Mouse (Mus musculus) layer of hippocampus, adult 11-12 months (tissue): ENCODE measurements around the gene Sptbn1.
"Not testable (repeated sequence)": the region's sequence is repeated elsewhere in the genome, so short reads cannot be mapped to it uniquely, and the experiment has no call there.

Source experiments
- DNase-seq: peaks from one replicate; pipeline ENCODE4 v3.0.0; 2022; ENCODE audit warnings: low spot score

Gene Sptbn1

DNA sequence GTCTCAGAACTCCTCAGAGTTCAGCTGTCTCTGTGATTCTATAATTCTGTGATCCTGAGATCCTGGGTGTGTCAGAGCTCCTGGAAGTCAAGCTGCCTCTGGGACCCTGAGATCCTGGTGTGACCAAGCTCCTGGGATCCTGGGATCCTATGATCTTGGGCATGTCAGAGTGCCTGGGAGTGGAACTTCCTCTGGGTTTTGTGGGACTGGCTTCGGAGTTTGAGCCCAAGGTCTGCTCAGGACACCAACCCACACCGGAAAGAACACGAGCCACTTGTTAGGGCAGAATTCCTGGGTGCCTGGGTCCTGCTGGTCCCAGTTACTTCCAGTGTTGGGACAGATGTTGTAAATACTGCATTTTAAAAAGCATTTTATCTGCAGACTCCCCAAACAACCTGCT lies 12.8 kb downstream of the Sptbn1 start:
- DNase-seq = not testable (repeated sequence)

DNA sequence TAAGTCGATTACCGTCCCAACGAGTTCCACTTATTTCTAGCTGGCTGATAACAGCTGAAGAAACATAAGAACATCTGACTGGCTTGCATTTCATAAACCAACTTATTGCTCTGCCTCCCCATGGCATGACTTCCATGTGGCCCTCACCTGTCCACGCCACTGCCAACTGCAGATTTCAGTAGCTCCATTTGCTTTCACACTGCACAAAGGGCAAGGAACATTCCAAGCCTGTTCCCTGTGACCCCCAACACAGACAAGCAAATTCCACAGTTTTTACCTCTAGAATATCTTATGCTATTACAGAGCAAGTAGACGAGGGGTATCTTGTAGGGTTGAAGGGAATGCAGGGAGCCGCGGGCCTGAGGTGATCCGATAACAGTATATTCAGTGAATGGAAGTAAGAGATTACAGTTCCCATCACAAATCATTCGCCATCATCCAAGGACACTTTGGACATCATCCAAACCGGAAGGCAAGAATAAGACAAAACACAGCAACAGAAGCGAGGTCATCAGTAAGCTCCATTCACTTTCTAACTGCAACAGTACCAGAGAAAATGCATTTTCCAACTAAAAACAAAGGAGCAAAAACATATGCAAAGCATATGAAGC lies 16.6 kb downstream of the Sptbn1 start:
- DNase-seq = no peak

DNA sequence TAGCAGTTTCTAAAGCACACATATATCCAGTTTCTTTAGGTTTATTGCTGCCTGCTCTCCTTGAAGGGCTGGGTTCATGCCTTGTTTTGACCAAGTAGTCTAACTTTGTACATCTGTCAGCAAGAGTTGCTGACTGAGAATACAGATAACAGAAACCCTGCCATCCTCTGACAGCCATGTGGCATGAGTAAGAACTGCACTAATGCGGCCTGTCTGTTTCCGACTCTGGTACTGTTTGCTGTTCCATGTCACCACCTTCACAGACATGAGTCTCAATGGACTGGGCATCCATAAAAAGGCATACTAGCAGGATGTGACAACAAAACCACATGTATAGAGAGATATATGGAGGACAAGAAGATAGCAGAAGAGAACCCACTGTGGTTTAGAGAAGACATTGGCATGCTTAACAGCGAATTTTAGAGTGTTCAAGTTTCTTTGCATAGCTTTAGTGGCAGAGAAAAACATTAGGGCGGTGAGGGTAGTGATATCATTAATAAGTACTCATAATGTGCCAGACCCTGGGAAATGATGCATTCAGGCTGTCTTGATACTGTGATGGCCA lies 18.4 kb downstream of the Sptbn1 start:
- DNase-seq = no peak

DNA sequence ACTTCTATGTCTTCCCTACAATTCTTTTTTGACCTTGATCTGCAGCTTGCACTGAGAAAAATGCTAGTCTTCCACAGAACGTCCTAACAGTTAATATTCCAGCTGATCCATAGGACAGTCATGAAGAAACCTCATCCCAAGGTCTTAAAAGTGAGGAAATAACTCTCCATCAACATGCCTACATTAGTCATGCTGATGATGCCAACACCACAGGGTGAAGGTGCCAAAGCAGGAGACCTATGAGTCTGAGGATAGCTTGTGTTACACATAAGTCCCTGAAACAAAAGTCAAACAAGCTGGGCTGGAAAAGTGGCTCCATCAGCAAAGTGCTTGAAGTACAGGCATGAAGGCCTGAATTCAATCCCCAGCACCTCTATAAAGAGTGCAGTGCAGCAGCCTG lies 20.9 kb downstream of the Sptbn1 start:
- DNase-seq = no peak

DNA sequence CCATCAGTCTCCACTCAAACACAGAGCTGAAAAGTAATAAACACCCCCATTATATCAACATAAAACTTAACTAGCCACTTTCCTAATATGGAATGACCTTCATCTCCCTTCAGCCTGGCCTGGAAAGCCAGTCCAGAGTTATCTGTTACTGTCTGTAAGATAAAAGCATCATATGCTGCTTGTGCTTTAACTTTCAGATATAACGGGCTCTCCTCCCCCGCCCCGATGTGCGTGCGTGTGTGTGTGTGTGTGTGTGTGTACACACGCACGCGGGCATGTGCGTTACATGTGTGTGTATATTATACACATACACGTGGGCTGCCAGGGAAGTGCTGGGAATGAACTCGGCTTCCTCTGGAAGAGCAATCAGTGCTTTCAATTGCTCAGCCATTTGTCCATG lies 21.8 kb downstream of the Sptbn1 start:
- DNase-seq = no peak

DNA sequence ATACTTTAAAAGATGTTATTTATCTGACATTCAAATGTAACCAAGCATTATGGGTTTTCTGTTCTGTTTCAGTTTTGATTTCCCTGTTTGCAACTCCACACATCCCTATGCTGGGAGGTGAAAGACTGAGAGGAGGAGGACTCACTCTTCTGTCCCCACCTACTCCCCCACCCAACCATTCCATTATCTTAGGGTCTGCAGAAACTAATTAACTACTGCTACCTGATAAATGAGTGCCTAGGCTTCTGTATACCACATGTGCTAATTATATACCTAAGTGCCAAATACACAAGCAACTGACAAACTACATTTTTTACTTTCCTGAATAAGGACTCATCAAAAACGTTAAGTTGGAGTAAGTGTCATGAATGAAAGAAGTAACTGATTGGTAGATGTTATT lies 23.8 kb downstream of the Sptbn1 start:
- no peak for DNase-seq

DNA sequence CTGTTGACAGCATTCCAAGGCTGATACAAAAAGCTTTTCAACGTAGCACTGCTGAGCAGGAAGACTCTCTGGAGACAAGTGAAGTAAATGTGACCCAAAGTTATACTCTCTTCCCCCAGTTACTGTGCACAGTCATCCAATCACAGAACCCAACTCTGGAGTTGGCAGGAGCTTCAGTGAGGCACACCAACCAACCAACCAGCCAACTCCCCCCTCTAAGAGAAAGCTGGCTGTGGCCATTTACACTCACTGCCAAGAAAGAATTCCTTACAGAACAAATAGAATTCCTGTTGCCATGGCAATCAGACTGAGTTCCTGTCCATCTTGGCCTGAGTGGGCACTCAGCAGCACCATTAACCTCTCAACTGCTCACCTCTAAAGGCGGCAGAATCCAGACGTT lies 24.4 kb downstream of the Sptbn1 start:
- DNase-seq = peak; percentile 48

DNA sequence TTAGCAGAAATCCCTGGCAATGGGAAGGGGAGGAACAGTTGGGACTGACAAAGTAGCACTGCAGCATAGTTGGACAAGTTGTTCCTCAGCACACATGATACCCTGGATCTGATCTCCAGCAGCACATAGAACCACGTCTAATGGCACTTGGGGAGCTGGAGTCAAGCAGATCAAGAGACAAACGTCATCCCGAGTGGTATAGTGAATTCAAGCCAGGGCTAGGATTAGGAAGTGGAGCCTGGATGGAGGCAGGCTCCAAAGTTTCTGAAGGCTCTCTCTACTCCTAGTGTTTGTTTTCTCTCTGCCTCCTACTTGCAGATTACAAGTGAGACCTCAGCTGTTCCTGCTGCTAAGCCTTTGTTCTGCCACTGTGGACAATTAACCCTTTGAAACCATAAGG lies 27.1 kb downstream of the Sptbn1 start:
- no peak for DNase-seq

DNA sequence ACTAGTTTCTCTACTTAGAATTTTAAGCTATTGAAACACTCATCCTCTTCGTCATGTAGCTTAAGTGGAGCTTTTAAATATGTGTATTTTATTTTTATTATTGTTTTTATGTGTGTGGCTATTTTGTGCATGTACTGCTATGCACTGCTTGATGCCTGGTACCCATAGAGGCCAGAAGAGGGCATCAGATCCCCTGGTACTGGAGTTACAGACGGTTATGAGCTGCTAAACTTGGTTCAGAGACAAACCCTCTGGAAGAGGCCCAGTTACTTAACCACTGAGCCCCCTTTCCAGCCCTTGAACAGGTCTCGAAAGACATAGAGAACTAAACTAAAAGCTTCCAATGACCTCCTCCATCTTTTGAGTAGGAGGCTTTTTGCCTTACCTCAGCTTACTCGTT lies 30.0 kb downstream of the Sptbn1 start:
- no peak for DNase-seq

DNA sequence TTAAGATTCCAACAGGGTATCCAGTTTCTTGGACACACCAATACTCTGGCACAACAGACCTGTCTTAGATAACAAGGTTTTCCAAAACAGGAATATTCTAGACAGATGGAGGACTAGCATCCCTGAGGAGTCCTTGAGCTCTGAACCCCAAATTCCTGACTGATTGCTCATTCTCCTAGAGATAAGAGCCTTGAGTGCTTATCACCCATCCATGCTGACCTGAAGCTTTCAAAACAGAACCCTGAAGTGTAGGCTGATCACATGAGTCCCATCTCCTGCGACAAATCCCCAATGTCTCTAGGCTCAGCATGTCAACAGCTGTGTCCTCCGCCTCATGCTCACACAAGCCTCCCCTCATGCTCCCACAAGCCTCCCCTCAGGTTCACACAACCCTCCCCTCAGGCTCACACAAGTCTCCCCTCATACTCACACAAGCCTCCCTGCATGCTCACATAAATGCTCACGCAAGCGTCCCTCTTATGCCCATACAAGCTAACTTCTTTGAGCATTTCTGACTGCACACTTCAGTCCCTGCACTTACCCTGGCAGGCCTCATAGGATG lies 31.2 kb downstream of the Sptbn1 start:
- DNase-seq = no peak

DNA sequence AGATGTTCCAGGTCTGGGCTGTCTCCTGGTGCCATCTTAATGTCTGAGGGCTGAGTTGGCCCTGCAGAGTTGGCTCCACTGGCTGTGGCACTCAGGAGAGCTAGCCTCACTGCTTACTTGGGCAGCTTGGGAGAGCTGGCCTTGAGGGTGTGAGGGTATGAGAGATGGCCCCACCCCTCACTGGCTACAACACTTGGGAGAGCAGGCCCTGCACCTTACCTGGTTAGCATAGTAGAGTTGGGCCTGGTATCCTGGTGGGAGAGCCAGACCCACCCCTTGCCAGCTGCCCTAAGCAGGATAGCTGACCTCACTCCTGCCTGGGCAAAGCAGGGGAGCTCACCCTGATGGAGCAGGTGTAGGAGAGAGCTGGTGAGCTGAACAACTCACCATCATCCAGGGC lies 32.3 kb downstream of the Sptbn1 start:
- DNase-seq = no peak

DNA sequence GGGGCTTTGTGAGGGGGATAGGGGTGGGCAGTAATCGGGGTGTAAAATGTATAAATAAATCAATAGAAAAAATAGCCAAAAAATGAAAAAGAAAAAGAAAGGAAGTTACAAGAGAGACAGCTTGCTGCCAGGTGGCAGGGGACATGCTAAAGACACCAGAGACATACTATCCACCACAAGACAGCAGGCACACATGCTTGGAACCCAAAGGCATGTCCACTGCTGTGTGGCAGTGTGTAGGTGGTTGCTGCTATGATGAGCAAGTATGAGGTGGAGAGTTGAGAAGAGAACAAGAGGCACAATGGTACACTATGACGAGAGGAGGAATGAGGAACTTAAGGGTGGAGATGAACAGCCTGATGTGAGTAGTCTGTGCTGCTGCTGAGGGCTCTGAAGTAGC lies 32.8 kb downstream of the Sptbn1 start:
- no peak for DNase-seq

DNA sequence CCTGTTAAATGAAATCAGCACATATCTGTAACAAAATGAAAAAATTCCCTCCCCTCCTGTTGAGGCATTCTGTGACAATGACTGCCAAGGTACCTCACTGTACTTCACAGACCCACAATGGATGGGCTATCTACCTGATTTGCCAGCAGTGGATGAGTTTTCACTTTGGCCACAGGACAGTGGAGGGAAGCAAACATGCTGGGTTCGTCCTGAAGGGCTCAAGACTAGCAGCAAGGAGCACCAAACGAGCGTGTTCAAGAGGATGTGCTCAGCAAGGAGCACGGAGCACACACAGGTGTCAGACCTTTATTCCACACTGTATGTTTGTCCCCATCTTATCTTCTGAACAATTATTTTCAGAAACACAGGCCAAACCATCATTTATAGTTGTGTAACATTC lies 34.0 kb downstream of the Sptbn1 start:
- DNase-seq = no peak

DNA sequence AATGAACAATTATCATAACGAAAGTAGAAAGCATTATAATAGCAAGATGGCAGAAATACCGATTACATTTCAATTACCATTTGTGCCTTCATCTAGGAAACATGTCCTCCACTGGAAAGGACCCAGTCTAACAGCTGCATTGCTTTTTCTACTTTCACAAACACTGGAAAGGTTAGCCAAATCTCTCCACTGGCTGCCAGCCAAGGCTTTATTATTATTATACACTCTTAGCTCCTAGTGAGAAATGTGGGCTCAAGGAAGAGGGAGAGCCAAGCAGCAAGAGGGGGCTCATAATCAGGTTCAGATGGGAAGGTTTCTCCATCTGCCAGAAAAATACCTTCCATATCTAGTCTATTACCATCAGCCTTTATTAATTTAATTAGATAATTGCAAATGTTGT lies 35.9 kb downstream of the Sptbn1 start:
- peak; percentile 48 for DNase-seq

DNA sequence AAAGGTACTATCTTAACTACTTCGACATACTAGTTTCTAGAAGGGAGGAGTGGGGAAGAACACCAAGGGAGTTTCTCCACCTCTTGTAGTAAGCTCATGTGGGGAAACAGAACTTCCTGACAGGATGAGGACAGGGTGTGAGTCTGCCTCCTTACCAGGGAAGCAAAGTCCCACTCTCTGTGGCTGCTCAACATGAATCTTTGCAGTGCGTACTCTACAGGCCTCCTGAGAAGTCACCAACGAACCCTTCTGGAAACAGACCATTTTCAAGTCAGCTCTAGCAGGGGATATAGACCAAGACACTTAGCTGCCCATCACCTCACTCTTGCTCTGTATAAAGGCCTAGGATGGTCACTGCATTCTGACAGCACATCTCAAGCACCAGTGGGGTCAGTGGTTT lies 36.6 kb downstream of the Sptbn1 start:
- DNase-seq = no peak

DNA sequence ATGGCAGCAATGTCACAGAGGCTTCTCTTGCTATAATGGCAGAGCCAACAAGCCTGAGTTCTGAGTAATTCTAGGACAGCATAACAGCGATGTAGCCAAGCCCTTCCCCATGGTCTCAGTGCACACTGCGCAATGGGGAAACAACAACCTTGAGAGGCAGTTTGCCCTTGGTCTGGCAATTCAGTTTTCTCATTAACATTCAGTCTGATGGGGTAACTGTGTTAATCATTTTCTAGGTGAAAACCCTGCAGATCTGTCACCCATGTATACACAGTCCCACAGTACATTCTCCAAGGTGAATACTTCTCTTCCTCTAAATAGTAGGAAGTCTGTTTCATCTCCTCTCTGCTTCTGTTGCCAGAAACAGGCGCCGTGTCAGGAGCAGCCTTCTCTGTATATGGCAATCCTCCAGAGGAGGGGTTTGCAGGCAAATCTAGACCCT lies 37.6 kb downstream of the Sptbn1 start:
- no peak for DNase-seq

DNA sequence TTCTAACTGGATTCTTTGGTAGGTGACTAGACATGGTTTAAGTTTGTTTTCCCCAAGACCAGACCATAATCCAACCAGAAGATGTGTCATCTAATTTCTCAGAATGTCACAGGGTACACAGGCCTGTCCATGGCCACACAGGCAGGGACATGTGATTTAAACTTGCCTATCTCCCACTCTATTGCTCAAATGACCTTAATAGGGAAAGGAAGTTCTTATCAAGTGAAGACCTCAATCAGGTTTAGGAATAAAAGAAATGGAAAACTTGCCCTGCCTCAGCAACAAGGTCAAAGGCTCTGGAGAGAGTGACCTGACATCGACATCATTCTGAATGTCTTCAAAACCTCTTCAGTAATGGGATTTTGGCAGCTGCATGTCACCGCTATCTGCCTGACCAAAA lies 41.2 kb downstream of the Sptbn1 start:
- no peak for DNase-seq

DNA sequence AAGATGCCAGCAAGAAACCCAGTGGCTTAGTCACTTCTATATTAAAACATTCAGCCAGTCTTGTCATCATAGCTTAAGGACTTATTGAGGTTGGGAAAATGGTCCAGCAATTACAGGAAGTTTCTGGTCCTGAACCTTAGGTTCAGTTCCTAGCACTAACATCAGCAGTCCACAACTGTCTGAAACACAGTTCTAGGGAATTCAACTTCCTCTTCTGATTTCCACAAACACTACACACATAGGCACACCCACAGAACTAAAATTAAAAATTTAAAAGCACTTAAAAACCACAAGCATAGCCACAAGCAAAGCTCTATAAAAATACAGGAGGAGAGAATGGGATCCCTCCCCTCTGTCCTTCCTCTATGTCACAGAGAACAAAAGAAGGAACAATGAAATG lies 43.4 kb downstream of the Sptbn1 start:
- no peak for DNase-seq

DNA sequence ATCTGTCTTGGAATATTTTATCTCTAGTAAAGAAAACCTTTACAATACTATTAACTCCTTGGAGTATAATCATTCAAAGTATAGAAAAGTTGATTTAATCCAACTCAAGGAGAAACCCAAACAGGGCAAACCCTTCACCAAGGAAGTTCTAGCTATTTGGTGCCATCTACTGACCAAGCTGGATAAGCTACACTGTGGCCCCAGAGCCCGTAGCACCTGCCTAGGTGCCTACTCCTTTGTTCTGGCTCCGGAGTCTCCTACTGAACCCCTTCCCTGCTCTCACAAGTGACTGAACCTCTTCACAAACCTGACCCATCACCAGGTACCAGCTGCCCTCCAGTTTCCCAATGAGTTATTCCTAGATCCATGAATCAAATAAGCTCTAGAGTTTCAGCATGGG lies 45.3 kb downstream of the Sptbn1 start:
- DNase-seq = no peak

DNA sequence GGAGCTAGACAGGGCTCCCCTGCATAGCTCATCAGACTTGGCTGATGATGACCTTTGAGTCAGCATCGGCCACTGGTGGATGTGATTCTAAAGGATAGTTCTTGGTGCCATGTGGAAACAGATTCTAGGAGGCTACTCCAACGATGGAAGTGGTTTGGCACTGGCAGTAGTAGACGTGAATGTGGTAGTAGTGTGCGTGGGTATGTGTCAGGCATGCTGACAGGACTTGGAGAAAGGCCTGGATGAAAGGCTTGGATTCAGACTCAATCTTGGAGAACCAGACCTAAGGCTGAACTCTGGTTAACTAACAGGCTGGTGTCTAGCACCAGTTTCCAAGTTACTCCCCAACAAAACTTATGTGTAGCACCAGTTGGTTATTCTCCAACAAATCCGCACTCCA lies 46.9 kb downstream of the Sptbn1 start:
- DNase-seq = no peak

DNA sequence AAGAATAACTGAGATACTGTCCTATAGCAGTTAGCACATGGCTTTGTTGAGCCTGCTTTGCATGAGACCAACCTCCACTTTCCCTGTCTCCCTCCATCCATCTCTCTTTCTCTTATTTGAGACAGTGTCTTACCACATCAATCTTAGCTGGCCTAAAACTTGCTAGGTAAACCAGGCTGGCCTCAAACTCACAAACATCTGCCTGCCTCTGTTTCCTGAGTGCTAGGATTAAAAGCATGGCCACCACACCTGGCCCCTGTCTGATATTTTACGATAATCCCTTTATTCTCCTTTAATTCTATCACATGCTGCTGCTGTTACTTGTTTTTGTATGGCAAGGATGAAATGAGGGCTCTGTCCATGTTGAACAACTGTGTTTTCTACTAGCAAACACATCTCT lies 49.6 kb downstream of the Sptbn1 start:
- no peak for DNase-seq

DNA sequence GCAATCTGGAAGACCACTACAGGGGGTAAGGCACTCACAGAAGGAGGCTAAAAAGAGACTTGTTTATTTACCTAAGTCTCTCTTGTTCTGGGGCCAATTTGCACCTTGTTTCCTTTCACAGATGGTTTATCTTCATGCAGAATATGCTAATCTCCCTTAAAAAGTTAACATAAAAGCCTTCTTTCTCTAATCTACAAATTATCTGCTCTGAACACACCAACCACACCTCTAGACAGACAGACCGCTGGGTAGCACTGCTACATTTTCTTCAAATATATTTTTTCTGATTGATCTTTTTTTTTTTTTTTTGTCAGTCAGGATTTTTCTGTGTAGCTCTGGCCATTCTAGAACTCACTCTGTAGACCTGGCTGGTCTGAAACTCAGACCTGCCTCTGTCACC lies 50.5 kb downstream of the Sptbn1 start:
- no peak for DNase-seq

DNA sequence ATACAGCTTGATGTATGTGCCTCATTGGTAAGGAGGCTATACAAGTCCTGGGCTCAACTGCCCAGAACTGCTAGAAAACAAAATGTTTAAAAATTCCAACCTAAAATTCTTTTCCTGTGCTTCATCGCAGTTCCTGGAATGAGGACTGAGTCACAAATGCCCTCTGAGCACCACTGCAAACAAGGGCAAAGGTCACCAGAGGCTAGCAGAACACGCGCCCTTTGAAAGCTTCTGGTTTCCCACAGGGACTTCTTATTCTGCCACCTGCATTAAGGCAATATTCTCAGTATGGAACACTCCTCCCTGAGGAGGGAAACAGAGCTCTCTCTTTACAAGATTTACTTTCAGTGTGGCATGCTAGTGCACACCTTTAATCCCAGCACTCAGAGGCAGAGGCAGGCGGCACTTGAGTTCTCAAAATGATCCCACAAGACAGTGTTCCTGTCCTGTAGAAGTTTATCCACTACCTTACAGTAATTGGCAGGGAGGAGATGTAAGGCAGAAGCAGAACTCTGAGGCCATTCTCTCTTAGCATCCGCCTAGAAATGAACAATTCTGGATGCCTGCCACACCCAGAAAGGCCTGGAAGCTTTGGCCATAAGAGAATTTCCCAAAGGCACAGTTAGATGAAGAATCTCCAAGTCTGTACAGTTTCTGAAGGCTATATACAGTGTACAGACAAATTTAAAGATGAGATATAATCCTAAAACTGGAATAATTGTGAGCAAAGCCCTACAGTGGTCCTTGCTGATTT lies 56.1 kb downstream of the Sptbn1 start:
- DNase-seq = no peak
